Comparison of ENCODE assay signal across 1 mouse cellular context in genomic region chr5:41708051-41708630, GRCm38 (mm10).
TF ChIP-seq lines count a peak whose summit lies in the region.

Gene Rab28 (minus strand): TSS chr5:41708157.

TF ChIP-seq in MEL, 35 proteins besides CTCF, POLR2A, EP300 and RAD21 (continued from another document):
- TF ChIP-seq BHLHE40 (IDR thresholded peaks at IDR 0.05; ENCODE audit: borderline replicate concordance, low read depth, low read length), result 0 out of 2 replicates have a peak, but pooled peaks have one; percentile 31
- peak; percentile 44; the same call in 1 of the 2 replicates for TF ChIP-seq NELFE (IDR thresholded peaks at IDR 0.05; ENCODE audit: low read depth, low read length)
- TF ChIP-seq POLR2AphosphoS2 (IDR thresholded peaks at IDR 0.05; ENCODE audit: low read length), result no peak; the same call in 1 of the 2 replicates
- TF ChIP-seq MAX (IDR thresholded peaks at IDR 0.05; ENCODE audit: low read length), result peak; percentile 59; the same call in 1 of the 2 replicates
